Mouse (Mus musculus) cortical plate, adult 2 months (tissue): ENCODE results near the gene Fam107b. TPM values are rescaled to one million over a fixed set of nuclear protein-coding genes. Genes with fewer than 3 reads are reported as not detected.
"Not testable (repeated sequence)": the region's sequence is repeated elsewhere in the genome, so short reads cannot be mapped to it uniquely, and the experiment has no call there.

Source experiments
- H3K27ac ChIP-seq: fragments of 200-500 bp; 2 replicates; pipeline ENCODE4 v1.5.1; 2012; ENCODE audit warnings: low read length, control low read depth, inconsistent platforms; ENCODE audit not compliant: insufficient read depth
- H3K4me1 ChIP-seq: fragments of 200-500 bp; 2 replicates; pipeline ENCODE4 v1.6.1; 2011; ENCODE audit warnings: low read length; ENCODE audit not compliant: control insufficient read depth, insufficient read depth
- H3K4me3 ChIP-seq: fragments of 200-500 bp; 2 replicates; pipeline ENCODE4 v1.5.1; 2011; ENCODE audit warnings: mild to moderate bottlenecking, low read length, control low read depth; ENCODE audit not compliant: insufficient read depth
- CTCF ChIP-seq: fragments of 200-500 bp; IDR thresholded peaks from 2 replicates; pipeline ENCODE4 v1.5.1; 2011; ENCODE audit warnings: mild to moderate bottlenecking, control low read depth, low read length; ENCODE audit not compliant: insufficient read depth; ENCODE audit errors: extremely low read depth
- POLR2A ChIP-seq: fragments of 200-500 bp; IDR thresholded peaks from 2 replicates; pipeline ENCODE4 v1.6.1; 2011; ENCODE audit warnings: mild to moderate bottlenecking, low read length, control low read depth; ENCODE audit not compliant: insufficient read depth; ENCODE audit errors: extremely low read depth
- polyA plus RNA-seq: library from polyadenylated mRNA; depleted of rRNA; stranded (reverse); fragments of >200 nt; gene quantifications from 2 replicates; pipeline ENCODE4 v1.2.3, GENCODE M21; 2012

Gene Fam107b
- polyA plus RNA-seq, 1 experiment = 9.5 TPM

DNA sequence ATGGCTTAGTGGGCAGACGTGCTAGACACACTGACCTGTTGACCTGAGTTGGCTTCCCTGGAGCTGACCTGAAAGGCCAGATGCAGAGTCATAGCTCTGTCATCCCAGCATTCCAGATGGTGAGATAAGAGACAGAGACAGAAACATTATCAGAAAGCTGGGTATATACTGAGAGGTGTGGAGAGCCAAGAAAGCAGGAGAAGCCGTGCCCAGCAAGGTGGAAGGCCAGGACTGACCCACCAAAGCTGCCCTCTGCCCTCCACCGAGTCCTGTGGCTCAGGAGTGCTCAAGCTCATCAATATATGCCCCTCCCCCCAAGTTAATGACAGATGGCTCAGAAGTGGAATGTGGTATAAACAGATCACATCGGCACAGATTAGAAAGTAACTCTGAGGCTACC is 112.4 kb downstream of the Fam107b start:
- Histone ChIP-seq H3K4me1 (no peaks in the 10 kb centered on the region), H3K4me3 (no peak overlapping the region), H3K27ac (no peak overlapping the region)
- no peak for TF ChIP-seq CTCF
- no peak for TF ChIP-seq POLR2A

- Histone ChIP-seq H3K4me1 (no peaks in the 10 kb centered on the region), H3K4me3 (no peak overlapping the region), H3K27ac (no peak overlapping the region)
- TF ChIP-seq POLR2A = no peak
- TF ChIP-seq CTCF = no peak
Measured at GRCm38 (mm10) chr2:3683343-3683742, 113.1 kb downstream of the Fam107b start.

- no peak overlapping the region for H3K27ac ChIP-seq
- H3K4me1 ChIP-seq = no peaks in the 10 kb centered on the region
Measured at GRCm38 (mm10) chr2:3683751-3684229, 113.5 kb downstream of the Fam107b start.

GRCm38 (mm10) chr2:3690221-3690620 is 119.9 kb downstream of the Fam107b start:
- no peak overlapping the region for H3K27ac ChIP-seq
- no peak for TF ChIP-seq CTCF
- H3K4me1 ChIP-seq = no peaks in the 10 kb centered on the region
- no peak overlapping the region for H3K4me3 ChIP-seq

More at GRCm38 (mm10) chr2:3683751-3684229, 113.5 kb downstream of the Fam107b start:
- no peak overlapping the region for H3K4me3 ChIP-seq
- TF ChIP-seq POLR2A (no peak), CTCF (no peak)

- TF ChIP-seq CTCF = no peak
- TF ChIP-seq POLR2A = no peak
Measured at GRCm38 (mm10) chr2:3692833-3693232, 122.5 kb downstream of the Fam107b start.

GRCm38 (mm10) chr2:3695900-3696299 is 125.6 kb downstream of the Fam107b start:
- H3K4me3 ChIP-seq = no peak overlapping the region
- TF ChIP-seq POLR2A (no peak), CTCF (no peak)
- no peaks in the 10 kb centered on the region for H3K4me1 ChIP-seq
- H3K27ac ChIP-seq = no peak overlapping the region

More at GRCm38 (mm10) chr2:3692833-3693232, 122.5 kb downstream of the Fam107b start:
- Histone ChIP-seq H3K27ac (no peak overlapping the region), H3K4me1 (no peaks in the 10 kb centered on the region), H3K4me3 (no peak overlapping the region)

- H3K27ac ChIP-seq = no peak overlapping the region
- no peaks in the 10 kb centered on the region for H3K4me1 ChIP-seq
- TF ChIP-seq CTCF (no peak), POLR2A (no peak)
- H3K4me3 ChIP-seq = no peak overlapping the region
Measured at GRCm38 (mm10) chr2:3700368-3700767, 130.1 kb downstream of the Fam107b start.

DNA sequence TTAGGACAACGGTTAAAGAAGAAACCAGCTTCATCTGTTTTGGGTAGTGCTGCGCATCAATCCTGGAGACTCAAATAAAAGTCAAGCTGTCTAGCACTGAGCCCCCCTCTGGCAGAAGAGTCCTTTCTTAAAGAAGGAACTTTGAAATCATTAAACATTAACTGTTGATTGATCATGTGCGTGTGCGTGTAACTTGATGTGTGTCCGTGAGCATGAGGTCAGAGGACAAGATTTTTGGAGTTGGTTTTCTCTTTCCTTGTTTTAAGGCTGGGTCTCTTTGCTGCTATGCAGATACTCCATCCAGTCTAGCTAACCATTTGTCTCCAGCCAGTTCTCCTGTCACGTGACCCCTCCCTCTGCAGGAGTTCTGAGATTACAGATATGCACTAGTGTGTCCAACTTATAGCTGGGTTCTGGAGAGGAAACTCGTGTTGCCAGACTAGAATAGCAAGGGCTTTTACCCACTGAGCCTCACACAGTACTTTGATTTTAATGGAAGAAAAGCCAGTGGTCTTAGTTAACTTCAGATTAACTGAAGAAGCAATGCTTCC is 132.4 kb downstream of the Fam107b start:
- no peak overlapping the region for H3K4me3 ChIP-seq
- TF ChIP-seq POLR2A (no peak), CTCF (no peak)
- no peaks in the 10 kb centered on the region for H3K4me1 ChIP-seq
- H3K27ac ChIP-seq = no peak overlapping the region

DNA sequence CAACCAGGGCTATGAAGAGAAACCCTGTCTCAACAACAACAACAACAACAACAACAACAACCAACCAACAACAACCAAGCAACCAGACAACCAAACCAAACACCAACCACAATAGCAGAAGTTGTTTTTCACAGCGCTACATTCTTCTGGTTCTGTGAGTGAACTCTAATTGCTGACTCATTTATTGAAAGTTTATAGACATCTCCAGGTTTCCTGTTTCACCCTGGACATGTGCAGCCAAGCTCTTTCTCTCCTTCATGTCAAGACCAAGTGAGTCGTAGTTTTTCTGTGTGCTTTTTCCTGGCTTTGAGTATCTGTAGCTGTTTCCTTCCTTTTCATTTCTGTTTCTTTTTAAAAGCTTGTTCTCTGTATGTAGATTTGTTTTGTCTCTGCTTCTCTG is 133.5 kb downstream of the Fam107b start:
- no peak for TF ChIP-seq CTCF
- no peak for TF ChIP-seq POLR2A
- Histone ChIP-seq H3K4me1 (no peaks in the 10 kb centered on the region), H3K27ac (no peak overlapping the region), H3K4me3 (no peak overlapping the region)

- no peak overlapping the region for H3K27ac ChIP-seq
- TF ChIP-seq CTCF (no peak), POLR2A (no peak)
- no peaks in the 10 kb centered on the region for H3K4me1 ChIP-seq
- no peak overlapping the region for H3K4me3 ChIP-seq
Measured at GRCm38 (mm10) chr2:3704311-3705162, 134.2 kb downstream of the Fam107b start.

DNA sequence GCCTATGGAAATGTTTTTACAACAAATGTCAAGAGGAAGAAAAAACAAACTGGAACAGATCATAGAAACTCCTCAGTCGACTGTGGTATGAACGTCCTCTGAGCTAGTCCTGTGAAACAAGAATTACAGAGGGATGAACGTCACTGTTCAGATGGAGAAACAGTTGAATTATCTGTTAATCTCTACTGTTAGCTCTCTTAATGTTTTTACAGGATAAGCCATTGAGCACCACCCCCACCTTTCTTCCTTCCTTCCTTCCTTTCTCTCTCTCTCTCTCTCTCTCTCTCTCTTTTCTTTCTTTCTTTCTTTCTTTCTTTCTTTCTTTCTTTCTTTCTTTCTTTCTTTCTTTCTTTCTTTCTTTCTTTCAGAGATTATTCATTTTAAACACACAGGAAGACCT is 135.0 kb downstream of the Fam107b start:
- not testable (repeated sequence) for H3K27ac ChIP-seq, H3K4me1 ChIP-seq, H3K4me3 ChIP-seq
